Mouse (Mus musculus): ENCODE results near the gene Slc28a3. TPM values are rescaled to one million over a fixed set of nuclear protein-coding genes. Genes with fewer than 3 reads are reported as not detected.
A peak's percentile ranks its signal among the peaks of the same experiment; 100 is the strongest.

The Slc28a3 gene
- polyA plus RNA-seq, 1 experiment from 2014 or later, result not detected

- 0 out of 2 replicates have a peak, but pooled peaks cover under 1% of the 10 kb centered on the region for H3K27me3 ChIP-seq (replicated peaks; ENCODE audit: low read depth, poor library complexity, severe bottlenecking)
These were observed 9.3 kb downstream of the Slc28a3 start for GRCm38 (mm10) chr13:58601201-58601855.

GRCm38 (mm10) chr13:58598578-58598977, 12.1 kb downstream of the Slc28a3 start:
- peaks cover 31% of the 10 kb centered on the region for H3K4me1 ChIP-seq
- no peak overlapping the region for H3K27ac ChIP-seq (replicated peaks)
- H3K36me3 ChIP-seq (replicated peaks), result no peaks in the 10 kb centered on the region
- 41% methylated on average over 4 of the region's 4 CpGs for WGBS
- no peaks in the 10 kb centered on the region for H3K9me3 ChIP-seq
- no peaks in the 10 kb centered on the region for H3K27me3 ChIP-seq (replicated peaks; ENCODE audit: low read depth, poor library complexity, severe bottlenecking)
- H3K4me3 ChIP-seq, result no peak overlapping the region
- DNase-seq (ENCODE audit: low spot score), result peak; percentile 21

More at GRCm38 (mm10) chr13:58601201-58601855, 9.3 kb downstream of the Slc28a3 start:
- 58% methylated on average over 10 of the region's 10 CpGs for WGBS
- Histone ChIP-seq H3K4me3 (no peak overlapping the region), H3K9me3 (no peaks in the 10 kb centered on the region), H3K4me1 (peaks cover 31% of the 10 kb centered on the region), H3K36me3 (replicated peaks) (no peaks in the 10 kb centered on the region), H3K27ac (replicated peaks) (no peak overlapping the region)
- no peak for DNase-seq (ENCODE audit: low spot score)

GRCm38 (mm10) chr13:58593129-58593528, 17.5 kb downstream of the Slc28a3 start:
- Histone ChIP-seq H3K4me1 (peaks cover 19% of the 10 kb centered on the region), H3K27ac (replicated peaks) (no peak overlapping the region), H3K4me3 (no peak overlapping the region), H3K27me3 (replicated peaks; ENCODE audit: low read depth, poor library complexity, severe bottlenecking) (no peaks in the 10 kb centered on the region), H3K36me3 (replicated peaks) (no peaks in the 10 kb centered on the region), H3K9me3 (no peaks in the 10 kb centered on the region)
- WGBS, result 21% methylated on average over 7 of the region's 7 CpGs
- peak; percentile 64 for DNase-seq (ENCODE audit: low spot score)

- DNase-seq (ENCODE audit: low spot score), result no peak
- H3K27ac ChIP-seq (replicated peaks), result no peak overlapping the region
- H3K4me3 ChIP-seq, result no peak overlapping the region
- H3K36me3 ChIP-seq (replicated peaks), result no peaks in the 10 kb centered on the region
- peaks cover 20% of the 10 kb centered on the region for H3K4me1 ChIP-seq
- H3K9me3 ChIP-seq, result no peaks in the 10 kb centered on the region
- WGBS, result 87% methylated on average over 7 of the region's 7 CpGs
- H3K27me3 ChIP-seq (replicated peaks; ENCODE audit: low read depth, poor library complexity, severe bottlenecking), result 0 out of 2 replicates have a peak, but pooled peaks cover 4% of the 10 kb centered on the region
These were observed 18.8 kb downstream of the Slc28a3 start for GRCm38 (mm10) chr13:58591912-58592311.

- peak; percentile 62 for DNase-seq (ENCODE audit: low spot score)
- H3K4me3 ChIP-seq, result no peak overlapping the region
- no peaks in the 10 kb centered on the region for H3K36me3 ChIP-seq (replicated peaks)
- H3K27ac ChIP-seq (replicated peaks), result no peak overlapping the region
- 0 out of 2 replicates have a peak, but pooled peaks cover 4% of the 10 kb centered on the region for H3K27me3 ChIP-seq (replicated peaks; ENCODE audit: low read depth, poor library complexity, severe bottlenecking)
- H3K9me3 ChIP-seq, result no peaks in the 10 kb centered on the region
- peaks cover 20% of the 10 kb centered on the region for H3K4me1 ChIP-seq
- 44% methylated on average over 6 of the region's 6 CpGs for WGBS
These were observed 20.0 kb downstream of the Slc28a3 start for GRCm38 (mm10) chr13:58590630-58591029.

GRCm38 (mm10) chr13:58589517-58589858, 21.2 kb downstream of the Slc28a3 start:
- peak; percentile 86 for DNase-seq (ENCODE audit: low spot score)
- Histone ChIP-seq H3K36me3 (replicated peaks) (no peaks in the 10 kb centered on the region), H3K9me3 (no peaks in the 10 kb centered on the region), H3K4me3 (peak overlapping the region; percentile 35), H3K27me3 (replicated peaks; ENCODE audit: low read depth, poor library complexity, severe bottlenecking) (0 out of 2 replicates have a peak, but pooled peaks cover 4% of the 10 kb centered on the region), H3K4me1 (peaks cover 20% of the 10 kb centered on the region), H3K27ac (replicated peaks) (peak overlapping the region; percentile 20; the same call in 1 of the 2 replicates)
- 2% methylated on average over 9 of the region's 9 CpGs for WGBS

- Histone ChIP-seq H3K4me3 (peak overlapping the region; percentile 35), H3K4me1 (peaks cover 20% of the 10 kb centered on the region), H3K9me3 (no peaks in the 10 kb centered on the region), H3K27me3 (replicated peaks; ENCODE audit: low read depth, poor library complexity, severe bottlenecking) (0 out of 2 replicates have a peak, but pooled peaks cover 4% of the 10 kb centered on the region), H3K36me3 (replicated peaks) (no peaks in the 10 kb centered on the region), H3K27ac (replicated peaks) (peak overlapping the region; percentile 20; the same call in 1 of the 2 replicates)
- DNase-seq (ENCODE audit: low spot score), result no peak
- WGBS, result 57% methylated on average over 15 of the region's 15 CpGs
These were observed 21.8 kb downstream of the Slc28a3 start for GRCm38 (mm10) chr13:58588655-58589516.

GRCm38 (mm10) chr13:58587962-58588361, 22.7 kb downstream of the Slc28a3 start:
- Histone ChIP-seq H3K36me3 (replicated peaks) (no peaks in the 10 kb centered on the region), H3K27me3 (replicated peaks; ENCODE audit: low read depth, poor library complexity, severe bottlenecking) (0 out of 2 replicates have a peak, but pooled peaks cover 4% of the 10 kb centered on the region), H3K4me1 (peaks cover 15% of the 10 kb centered on the region), H3K27ac (replicated peaks) (no peak overlapping the region), H3K9me3 (no peaks in the 10 kb centered on the region), H3K4me3 (no peak overlapping the region)
- 76% methylated on average over 7 of the region's 7 CpGs for WGBS
- no peak for DNase-seq (ENCODE audit: low spot score)

- no peaks in the 10 kb centered on the region for H3K27me3 ChIP-seq (replicated peaks; ENCODE audit: low read depth, poor library complexity, severe bottlenecking)
- no peaks in the 10 kb centered on the region for H3K36me3 ChIP-seq (replicated peaks)
- peaks cover 10% of the 10 kb centered on the region for H3K4me1 ChIP-seq
- no peak overlapping the region for H3K4me3 ChIP-seq
- WGBS, result 87% methylated on average over 9 of the region's 9 CpGs
- DNase-seq (ENCODE audit: low spot score), result no peak
- H3K27ac ChIP-seq (replicated peaks), result no peak overlapping the region
- H3K9me3 ChIP-seq, result no peaks in the 10 kb centered on the region
These were observed 44.5 kb downstream of the Slc28a3 start for GRCm38 (mm10) chr13:58566181-58566580.

- no peak overlapping the region for H3K27ac ChIP-seq (replicated peaks)
- no peaks in the 10 kb centered on the region for H3K27me3 ChIP-seq (replicated peaks; ENCODE audit: low read depth, poor library complexity, severe bottlenecking)
- H3K9me3 ChIP-seq, result no peaks in the 10 kb centered on the region
- no peak for DNase-seq (ENCODE audit: low spot score)
- peaks cover 7% of the 10 kb centered on the region; the same call in 1 of the 2 replicates for H3K4me1 ChIP-seq
- WGBS, result 79% methylated on average over 15 of the region's 15 CpGs
- no peak overlapping the region for H3K4me3 ChIP-seq
- H3K36me3 ChIP-seq (replicated peaks), result no peaks in the 10 kb centered on the region
These were observed 50.1 kb downstream of the Slc28a3 start for GRCm38 (mm10) chr13:58560497-58561138.

GRCm38 (mm10) chr13:58558216-58558615, 52.5 kb downstream of the Slc28a3 start:
- no peak for DNase-seq (ENCODE audit: low spot score)
- no peaks in the 10 kb centered on the region for H3K27me3 ChIP-seq (replicated peaks; ENCODE audit: low read depth, poor library complexity, severe bottlenecking)
- H3K9me3 ChIP-seq, result no peaks in the 10 kb centered on the region
- no peaks in the 10 kb centered on the region for H3K36me3 ChIP-seq (replicated peaks)
- no peak overlapping the region for H3K27ac ChIP-seq (replicated peaks)
- peaks cover 9% of the 10 kb centered on the region; the same call in 1 of the 2 replicates for H3K4me1 ChIP-seq
- WGBS, result 84% methylated on average over 12 of the region's 12 CpGs
- no peak overlapping the region for H3K4me3 ChIP-seq

- 69% methylated on average over 1 of the region's 1 CpGs for WGBS
- Histone ChIP-seq H3K27me3 (replicated peaks; ENCODE audit: low read depth, poor library complexity, severe bottlenecking) (no peaks in the 10 kb centered on the region), H3K9me3 (no peaks in the 10 kb centered on the region), H3K27ac (replicated peaks) (no peak overlapping the region), H3K4me3 (no peak overlapping the region), H3K4me1 (peaks cover 9% of the 10 kb centered on the region; the same call in 1 of the 2 replicates), H3K36me3 (replicated peaks) (no peaks in the 10 kb centered on the region)
- DNase-seq (ENCODE audit: low spot score), result peak; percentile 18
These were observed 54.7 kb downstream of the Slc28a3 start for GRCm38 (mm10) chr13:58556018-58556417.

Measured in embryonic facial prominence, embryonic 10.5 days (tissue).